ENCODE assay signal across 16 mouse cellular contexts in the genomic region with DNA sequence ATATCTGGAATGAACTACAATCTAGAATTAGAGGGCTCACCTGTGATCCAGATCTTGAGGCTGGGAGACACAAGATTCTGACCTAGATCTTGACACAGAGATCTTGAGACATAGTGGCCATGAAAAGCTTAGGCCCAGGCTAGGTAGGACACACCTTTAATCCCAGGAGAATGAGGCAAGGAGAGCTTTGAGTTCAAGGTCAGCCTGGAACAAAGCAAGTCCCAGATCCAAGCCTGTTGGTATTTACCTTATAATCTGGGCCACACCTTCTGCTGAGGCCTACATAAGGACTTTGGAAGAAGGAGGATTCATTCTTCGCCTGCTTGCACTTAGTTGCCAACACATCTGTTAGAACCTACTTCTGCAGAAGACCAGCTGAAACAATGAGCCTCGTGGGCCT.
"Had no signal": no experiment of that assay in that cellular context is flagged by ENCODE, and none has a peak within 500 bp of the region (broad histone marks: within the 10 kb centered on the region; RNA-seq: fewer than 3 reads in every experiment).

No protein-coding gene starts in this region.

- DNase-seq: liver, postnatal 0 days; lung, adult 2 months; lung, postnatal 14 days; lung, postnatal 36 days; midbrain, embryonic 14.5 days; right cerebral cortex, postnatal 14 days; thymus, adult 2 months; thymus, postnatal 25 days; thymus, postnatal 4 days had no signal

- H3K4me1 ChIP-seq: lung, embryonic 15.5 days; neural tube, embryonic 12.5 days; stomach, embryonic 15.5 days had no signal

- H3K27ac ChIP-seq: liver, embryonic 15.5 days; lung, embryonic 15.5 days; macrophage; neural tube, embryonic 12.5 days; stomach, embryonic 15.5 days; stomach, postnatal 0 days had no signal

- H3K27me3 ChIP-seq: liver, embryonic 15.5 days; lung, embryonic 15.5 days; megakaryocyte, embryonic 14.5 days; neural tube, embryonic 12.5 days; stomach, embryonic 15.5 days had no signal

- H3K36me3 ChIP-seq: liver, embryonic 15.5 days; lung, embryonic 15.5 days; neural tube, embryonic 12.5 days; stomach, embryonic 15.5 days had no signal
